Mouse (Mus musculus): Measurements from ENCODE around the gene Nt5c2.
"Not testable (repeated sequence)": the region's sequence is repeated elsewhere in the genome, so short reads cannot be mapped to it uniquely, and the experiment has no call there.

Nt5c2 gene

DNA sequence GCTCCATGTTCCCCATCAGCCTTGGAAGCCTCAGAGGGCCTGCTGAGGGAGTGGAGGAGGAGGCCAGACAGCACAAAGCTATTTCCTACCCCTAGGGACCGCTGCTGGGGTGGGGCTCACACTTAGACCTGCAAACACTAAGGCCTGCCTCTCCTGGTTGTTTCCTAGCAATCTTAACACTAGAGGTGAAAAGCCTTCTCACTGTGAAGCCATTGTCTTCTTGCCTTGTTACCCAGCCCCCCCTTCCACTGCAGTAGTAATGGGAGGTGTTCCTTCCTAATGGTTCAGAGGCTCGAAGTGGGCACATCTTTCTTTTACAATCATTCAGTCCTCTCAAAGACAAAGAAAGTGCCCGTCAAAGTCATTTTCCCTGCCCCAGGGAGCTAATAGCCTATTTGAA, 2.9 kb upstream of the Nt5c2 start:
- no peak for ATAC-seq (ENCODE audit: low TSS enrichment)

GRCm38 (mm10) chr19:47016487-47016886, 1.5 kb upstream of the Nt5c2 start:
- no peak for ATAC-seq (ENCODE audit: low TSS enrichment)

- ATAC-seq (ENCODE audit: low TSS enrichment) = no peak
These were observed 1.0 kb upstream of the Nt5c2 start for GRCm38 (mm10) chr19:47015965-47016364.

- ATAC-seq (ENCODE audit: low TSS enrichment) = peak; percentile 25
These were observed 443 bp upstream of the Nt5c2 start for GRCm38 (mm10) chr19:47015396-47015795.

GRCm38 (mm10) chr19:47014159-47014446, 850 bp downstream of the Nt5c2 start:
- ATAC-seq (ENCODE audit: low TSS enrichment) = peak; percentile 1; the same call in 1 of the 2 replicates

GRCm38 (mm10) chr19:47013340-47014158, 1.4 kb downstream of the Nt5c2 start:
- ATAC-seq (ENCODE audit: low TSS enrichment) = no peak

DNA sequence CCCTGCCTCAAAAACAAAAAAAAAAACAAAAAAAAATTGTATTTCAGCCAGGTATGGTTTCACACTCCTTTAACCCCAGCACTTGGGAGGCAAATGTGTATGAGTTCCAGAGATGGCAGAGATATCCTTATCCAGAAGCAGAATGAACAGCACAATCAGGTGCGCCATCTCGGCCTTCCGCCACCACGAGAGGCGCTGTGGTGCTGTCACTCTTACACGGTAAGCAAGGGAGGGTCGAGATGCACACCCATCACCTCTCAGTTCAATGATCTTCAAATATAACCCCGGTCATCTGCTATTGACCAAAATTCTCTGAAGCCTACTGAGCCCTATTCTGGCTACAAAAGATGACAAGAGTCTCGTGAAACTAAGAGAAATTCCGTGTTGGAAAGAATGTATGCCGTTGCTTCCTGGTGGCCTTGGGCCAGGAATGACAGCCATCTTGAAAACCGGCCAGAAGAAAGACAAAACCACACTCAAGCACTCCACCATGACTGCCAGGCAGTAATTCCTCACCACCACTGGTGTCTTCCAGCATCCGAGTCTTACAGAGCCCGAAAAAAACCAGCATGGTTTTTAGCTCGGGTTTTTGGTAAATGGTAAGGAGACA, 2.3 kb downstream of the Nt5c2 start:
- no peak for ATAC-seq (ENCODE audit: low TSS enrichment)

DNA sequence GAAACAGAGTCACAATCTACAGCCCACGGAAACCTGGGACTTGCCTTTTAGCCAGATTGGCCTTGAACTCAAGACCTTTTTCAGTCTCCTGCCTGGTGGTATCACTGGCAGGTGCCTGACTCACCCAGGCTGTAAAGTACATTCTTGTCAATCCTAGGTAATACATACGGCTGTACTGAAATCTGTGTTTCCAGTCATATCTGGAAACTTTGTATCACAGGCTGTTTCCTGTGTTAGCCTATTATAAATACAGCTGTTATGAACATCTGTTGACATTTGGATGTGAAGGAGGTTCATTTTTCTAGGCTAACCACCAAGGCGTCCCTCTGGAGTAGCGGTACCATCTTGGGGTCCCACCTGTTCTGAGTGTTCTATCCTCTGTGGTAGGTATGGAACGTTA, 5.0 kb downstream of the Nt5c2 start:
- no peak for ATAC-seq (ENCODE audit: low TSS enrichment)

GRCm38 (mm10) chr19:47009420-47009819, 5.5 kb downstream of the Nt5c2 start:
- ATAC-seq (ENCODE audit: low TSS enrichment) = peak; percentile 70

- ATAC-seq (ENCODE audit: low TSS enrichment) = no peak
These were observed 8.6 kb downstream of the Nt5c2 start for GRCm38 (mm10) chr19:47006321-47006720.

DNA sequence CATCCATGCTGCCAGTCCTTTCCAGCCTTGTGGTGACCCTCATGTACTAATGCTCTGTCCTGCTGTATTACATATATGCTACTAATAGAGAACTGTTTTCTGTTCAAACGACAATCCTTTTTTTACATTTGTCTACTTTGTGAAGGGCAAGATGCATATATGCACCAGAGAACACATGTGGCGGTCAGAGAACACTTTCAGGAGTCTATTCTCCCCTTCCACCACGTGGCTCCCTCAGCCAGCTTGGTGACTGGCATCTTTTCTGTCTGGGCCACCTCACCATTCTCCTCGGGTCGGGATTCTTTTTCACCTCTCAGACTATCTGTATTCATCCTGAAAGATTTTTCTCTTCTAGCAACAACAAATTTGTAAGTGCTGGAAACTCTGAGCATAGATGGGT, 9.1 kb downstream of the Nt5c2 start:
- no peak for ATAC-seq (ENCODE audit: low TSS enrichment)

GRCm38 (mm10) chr19:47003742-47004511, 11.0 kb downstream of the Nt5c2 start:
- no peak for ATAC-seq (ENCODE audit: low TSS enrichment)

GRCm38 (mm10) chr19:47000357-47000756, 14.6 kb downstream of the Nt5c2 start:
- ATAC-seq (ENCODE audit: low TSS enrichment) = not testable (repeated sequence)

GRCm38 (mm10) chr19:46999753-47000152, 15.2 kb downstream of the Nt5c2 start:
- ATAC-seq (ENCODE audit: low TSS enrichment) = no peak

DNA sequence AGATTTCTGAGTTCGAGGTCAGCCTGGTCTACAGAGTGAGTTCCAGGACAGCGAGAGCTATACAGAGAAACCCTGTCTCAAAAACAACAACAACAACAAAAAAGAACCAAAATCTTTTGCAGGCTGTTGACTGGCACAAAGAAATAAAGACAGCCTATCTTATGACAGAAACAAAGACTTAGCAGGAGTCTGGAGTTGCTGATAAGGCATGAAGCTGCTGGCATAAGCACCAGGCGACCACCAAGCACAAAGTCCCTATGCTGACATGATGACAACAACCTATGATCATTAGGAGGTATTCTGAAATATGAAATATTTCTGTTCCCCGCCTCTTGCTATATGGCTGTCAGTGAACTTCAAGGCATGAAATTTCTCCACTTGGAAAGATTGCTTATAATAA, 16.0 kb downstream of the Nt5c2 start:
- ATAC-seq (ENCODE audit: low TSS enrichment) = no peak

DNA sequence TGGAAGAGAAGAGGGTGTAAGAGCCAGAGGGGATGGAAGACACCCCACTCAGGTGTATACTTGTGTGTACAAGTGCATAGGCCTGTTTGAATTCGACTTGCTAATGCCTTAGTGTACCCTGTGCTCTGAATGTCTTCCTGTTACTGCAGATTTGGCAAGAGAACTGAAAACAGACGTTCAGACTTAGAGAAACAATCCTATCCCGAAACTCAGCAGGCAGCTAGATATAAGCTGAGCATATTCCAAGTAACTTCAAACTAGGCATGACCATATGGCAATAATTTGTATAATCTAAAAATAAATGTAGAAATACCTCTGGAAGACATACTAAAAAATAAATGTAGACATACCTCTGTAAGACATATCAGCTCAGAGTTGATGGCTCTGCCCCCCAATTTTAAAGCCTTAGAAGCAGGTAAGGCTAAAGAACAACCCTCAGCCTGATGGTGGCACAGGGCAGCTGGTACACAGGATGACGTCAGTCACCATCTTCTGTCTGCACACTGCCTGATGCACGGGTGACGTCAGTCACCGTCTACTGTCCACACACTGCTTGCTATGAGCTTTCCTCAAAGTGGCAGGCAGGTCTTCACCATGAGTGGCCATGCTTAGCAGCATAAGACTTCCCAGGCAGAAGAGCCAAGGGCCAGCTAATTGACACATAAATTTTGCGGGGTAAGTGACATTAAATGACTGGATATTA, 16.6 kb downstream of the Nt5c2 start:
- ATAC-seq (ENCODE audit: low TSS enrichment) = peak; percentile 68

DNA sequence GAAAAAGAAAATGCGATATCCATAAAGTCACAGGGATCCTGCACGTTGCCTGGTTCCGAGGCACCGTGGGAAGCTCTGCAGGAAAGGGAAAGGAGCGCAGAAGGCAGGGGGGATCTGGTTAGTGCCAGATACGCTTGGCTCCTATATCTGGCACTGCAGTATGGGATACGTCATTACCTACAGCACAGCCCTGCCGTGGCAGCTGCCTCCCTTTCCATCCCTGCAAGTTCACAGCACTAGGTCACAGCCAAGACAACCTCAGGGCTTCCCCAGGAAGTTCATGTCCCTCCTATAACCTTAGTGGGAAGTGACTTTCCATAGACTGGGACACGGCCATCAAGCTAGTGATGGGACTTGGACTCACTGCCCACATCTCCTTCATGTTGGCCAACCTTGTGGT, 18.9 kb downstream of the Nt5c2 start:
- peak; percentile 45; the same call in 1 of the 2 replicates for ATAC-seq (ENCODE audit: low TSS enrichment)

GRCm38 (mm10) chr19:46992329-46992728, 22.6 kb downstream of the Nt5c2 start:
- ATAC-seq (ENCODE audit: low TSS enrichment) = not testable (repeated sequence)

GRCm38 (mm10) chr19:46991145-46991544, 23.8 kb downstream of the Nt5c2 start:
- ATAC-seq (ENCODE audit: low TSS enrichment) = peak; percentile 41; the same call in 1 of the 2 replicates

GRCm38 (mm10) chr19:46990625-46991024, 24.3 kb downstream of the Nt5c2 start:
- ATAC-seq (ENCODE audit: low TSS enrichment) = not testable (repeated sequence)

DNA sequence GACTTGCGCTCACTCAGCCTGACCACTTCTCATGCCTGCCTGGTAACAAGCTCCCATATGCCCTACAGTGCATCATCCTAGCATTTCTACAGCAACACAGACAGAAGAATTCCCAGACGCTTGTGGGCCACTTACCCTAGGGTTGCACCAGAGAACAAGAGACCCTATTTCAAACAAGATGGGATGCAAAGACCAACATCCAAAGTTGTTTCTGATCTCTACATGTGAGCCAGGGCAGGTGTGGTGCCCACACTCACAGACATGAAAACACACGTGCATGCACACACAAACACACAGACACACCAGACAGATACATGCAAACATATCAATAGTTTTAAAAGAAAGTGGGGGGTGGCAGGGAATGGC, 24.8 kb downstream of the Nt5c2 start:
- no peak for ATAC-seq (ENCODE audit: low TSS enrichment)

DNA sequence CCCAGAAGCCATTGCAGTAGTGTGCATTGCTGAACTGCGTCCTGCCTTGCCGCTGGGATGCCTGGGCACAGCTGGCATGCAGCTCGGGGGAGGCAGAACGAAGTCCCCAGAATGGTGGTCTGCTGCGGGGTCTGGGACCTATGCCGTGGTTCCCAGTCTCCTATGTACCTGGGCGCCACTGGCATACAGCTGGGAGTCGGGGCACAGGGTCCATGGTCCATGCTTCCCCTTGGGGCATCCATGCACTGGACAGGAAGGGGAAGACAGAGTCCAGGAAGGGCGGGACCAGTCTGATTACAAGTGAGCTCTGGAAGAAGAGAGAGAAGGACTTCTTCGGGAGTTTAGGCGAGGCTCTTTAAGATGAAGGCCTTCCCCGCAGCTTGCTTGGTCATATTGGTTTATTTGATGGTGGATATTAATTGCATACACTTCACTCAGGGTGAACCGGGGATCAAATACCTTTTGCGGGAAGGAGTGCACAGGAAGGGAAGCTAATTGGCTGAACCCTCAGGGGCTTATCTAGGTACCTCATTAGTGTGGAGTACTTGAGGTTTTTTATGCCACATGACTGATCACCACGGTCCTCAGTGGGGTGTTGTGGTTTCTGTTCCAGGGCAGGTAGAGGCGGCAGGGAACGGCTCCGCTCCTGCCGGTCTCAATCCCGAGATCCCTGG, 25.3 kb downstream of the Nt5c2 start:
- no peak for ATAC-seq (ENCODE audit: low TSS enrichment)

Measured in frontal cortex, adult (tissue).